Mouse (Mus musculus): ENCODE data around the gene Eef1akmt3.

Eef1akmt3 gene

GRCm38 (mm10) chr10:126993621-126994020 is 47.7 kb downstream of the Eef1akmt3 start:
- no peak for DNase-seq

GRCm38 (mm10) chr10:126991676-126992075 is 49.6 kb downstream of the Eef1akmt3 start:
- no peak for DNase-seq

DNA sequence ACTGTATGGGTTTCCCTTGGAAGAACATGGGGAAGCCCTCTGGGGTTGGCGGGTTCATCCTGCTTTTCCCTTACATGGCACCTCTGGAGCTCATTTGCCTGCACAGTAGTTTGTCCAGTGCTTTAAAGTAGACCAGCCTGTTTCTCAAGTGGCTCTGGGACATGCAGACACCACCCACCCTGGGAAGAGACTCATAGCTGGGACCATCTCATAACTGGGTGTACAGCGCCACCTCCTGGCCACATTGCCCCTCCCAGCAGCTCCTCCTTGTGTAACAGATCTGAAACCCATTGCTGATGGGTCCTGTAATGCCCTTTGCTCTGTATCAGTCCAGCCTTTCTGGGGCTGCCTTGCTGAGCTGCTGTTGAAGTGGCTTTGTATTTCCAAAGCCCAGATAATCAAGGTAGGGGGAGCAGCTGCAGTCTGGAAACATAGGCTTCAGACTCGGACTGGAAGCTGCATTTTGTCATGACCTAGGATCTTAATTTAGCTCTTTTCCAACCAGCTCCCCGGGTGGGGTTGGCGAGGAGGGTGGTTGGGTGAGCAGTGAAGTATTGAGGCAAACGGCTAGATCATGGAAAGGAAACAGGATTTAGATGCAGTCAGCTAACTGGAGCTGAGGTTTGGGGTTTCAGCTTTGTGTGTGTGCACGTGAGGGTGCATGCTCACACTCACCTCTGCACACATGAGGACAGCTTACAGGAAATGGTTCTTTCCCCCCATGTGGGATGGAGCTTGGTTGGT is 50.8 kb downstream of the Eef1akmt3 start:
- DNase-seq, result peak; percentile 86

GRCm38 (mm10) chr10:126988513-126989165 is 52.7 kb downstream of the Eef1akmt3 start:
- no peak for DNase-seq

- no peak for DNase-seq
These were observed 53.9 kb downstream of the Eef1akmt3 start for GRCm38 (mm10) chr10:126987183-126988118.

DNA sequence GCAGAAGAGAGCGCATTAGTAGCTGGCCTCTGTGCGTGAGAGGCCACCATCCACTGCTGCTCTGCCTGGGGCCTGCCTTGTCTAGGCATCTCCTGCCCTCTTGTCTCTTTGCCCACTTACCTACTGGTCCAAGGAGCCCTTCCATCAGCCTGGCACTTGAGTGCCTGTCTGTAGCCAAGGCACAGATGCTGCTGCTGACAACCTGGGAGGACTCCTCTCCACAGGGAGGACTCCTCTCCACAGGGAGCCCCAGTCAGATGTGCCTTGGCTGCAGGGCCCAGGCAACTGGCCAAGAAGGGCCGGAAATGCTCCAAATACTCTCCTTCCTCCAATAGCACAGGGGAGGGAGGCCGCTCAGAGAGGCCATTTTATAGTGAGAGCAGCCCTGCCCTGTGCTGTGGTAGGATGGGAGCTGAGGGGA is 54.8 kb downstream of the Eef1akmt3 start:
- DNase-seq, result peak; percentile 41

DNA sequence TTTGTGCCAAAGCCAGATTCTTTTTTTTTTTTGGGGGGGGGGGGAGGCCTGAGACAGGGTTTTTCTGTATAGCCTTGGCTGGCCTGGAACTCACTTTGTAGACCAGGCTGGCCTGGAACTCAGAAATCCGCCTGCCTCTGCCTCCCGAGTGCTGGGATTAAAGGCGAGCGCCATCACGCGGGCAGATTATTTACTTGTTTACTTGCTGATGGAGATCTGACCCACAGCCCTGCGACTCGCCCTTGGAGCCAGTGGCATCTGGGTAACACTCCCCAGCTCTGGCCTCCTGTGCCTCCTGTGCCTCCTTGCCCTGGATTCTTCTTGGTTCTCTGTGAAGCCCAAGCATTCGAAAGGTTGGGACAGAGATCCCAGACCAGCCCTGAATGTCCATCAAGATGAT is 55.7 kb downstream of the Eef1akmt3 start:
- DNase-seq, result no peak

GRCm38 (mm10) chr10:126985127-126985526 is 56.2 kb downstream of the Eef1akmt3 start:
- no peak for DNase-seq

DNA sequence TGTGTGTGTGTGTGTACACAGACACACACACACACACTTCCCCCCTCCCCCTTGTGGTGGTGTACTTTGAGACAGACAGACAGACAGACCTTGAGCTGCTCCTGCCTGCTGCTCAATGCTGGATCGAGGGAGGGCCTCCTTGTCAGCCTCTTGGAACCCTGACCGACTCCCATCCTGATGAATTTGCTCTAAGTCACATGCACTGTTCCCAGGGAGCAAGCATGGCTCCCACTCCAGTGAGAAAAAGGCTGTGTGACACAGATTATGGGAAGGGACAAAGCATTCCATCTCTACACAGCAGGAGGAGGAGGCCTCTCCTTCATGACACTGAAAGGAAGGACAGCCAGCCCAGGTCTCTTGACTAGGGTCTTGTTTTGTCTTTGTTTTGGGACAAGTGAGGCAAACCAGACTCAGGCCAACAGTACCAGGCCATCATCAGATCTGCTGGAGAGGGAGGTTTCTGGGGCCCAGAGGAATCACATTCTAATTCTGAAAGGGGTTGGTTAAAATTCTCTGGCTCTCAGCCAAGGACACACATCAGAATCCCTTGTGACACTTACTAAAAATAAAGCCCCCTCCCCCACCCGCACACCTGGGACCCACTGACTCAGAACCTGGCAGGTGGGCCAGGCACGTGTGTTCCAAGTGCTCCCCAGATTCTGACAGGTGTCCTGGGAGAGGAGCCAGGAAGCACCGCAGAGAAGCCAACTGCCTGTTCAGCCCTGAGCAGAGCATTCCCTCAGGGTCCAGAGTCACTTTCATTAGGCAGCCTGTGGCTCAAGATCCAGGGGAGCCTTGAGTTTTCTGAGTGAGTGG is 56.9 kb downstream of the Eef1akmt3 start:
- DNase-seq, result no peak

DNA sequence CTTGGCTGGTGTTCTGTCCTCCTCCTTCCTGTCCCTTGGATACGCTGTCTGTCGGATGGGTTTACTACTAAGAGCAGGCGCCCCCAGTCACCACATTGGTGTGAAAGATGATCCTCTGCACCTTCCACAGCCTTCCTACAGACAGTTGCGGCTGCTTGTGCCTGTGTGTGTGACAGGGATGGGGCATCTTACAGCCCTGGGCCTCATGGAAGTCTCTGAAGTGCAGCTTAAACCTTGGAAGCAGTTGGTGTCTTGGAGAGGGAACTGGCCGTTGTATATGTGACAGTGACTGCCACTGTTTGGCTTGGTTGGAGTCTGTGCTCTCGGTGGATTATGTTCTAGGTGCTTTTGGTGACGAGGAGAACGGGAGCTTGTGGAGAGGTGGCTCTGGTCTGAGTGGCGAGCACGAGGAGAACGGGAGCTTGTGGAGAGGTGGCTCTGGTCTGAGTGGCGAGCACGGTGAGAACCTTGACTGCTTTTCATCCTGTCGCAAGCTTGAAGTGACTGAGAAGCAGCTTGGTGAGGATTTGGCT is 58.1 kb downstream of the Eef1akmt3 start:
- DNase-seq, result no peak

DNA sequence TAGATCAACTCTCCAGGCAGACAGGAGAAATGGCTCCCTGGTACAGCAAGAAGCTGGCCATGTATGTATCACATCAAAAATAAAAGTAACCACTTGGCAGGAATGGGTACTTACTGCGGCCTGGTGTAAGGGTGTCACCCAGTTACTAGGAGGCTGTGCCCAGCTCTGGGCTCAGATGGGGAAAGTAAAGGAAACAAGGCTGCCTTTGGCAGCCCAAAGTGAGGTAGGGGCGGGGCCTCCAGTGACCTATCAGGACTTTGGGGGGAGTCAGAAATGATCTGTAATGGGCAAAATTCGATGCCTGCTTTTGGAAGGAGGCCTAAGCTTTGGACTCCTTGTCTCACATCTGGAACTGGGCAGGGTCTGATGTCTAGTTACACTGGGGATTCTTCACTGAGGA is 59.6 kb downstream of the Eef1akmt3 start:
- DNase-seq, result peak; percentile 29

Data from embryo, embryonic 11 days (tissue).